Mouse (Mus musculus) bone marrow, adult 2 months (tissue): ENCODE data around the gene Cfdp1.

Source experiments
- CTCF ChIP-seq: fragments of 200-500 bp; IDR thresholded peaks from 2 replicates; pipeline ENCODE4 v1.5.1; 2011; ENCODE audit warnings: low read length, control low read depth; ENCODE audit not compliant: control insufficient read depth, insufficient read depth
- POLR2A ChIP-seq: fragments of 200-500 bp; IDR thresholded peaks from 2 replicates; pipeline ENCODE4 v1.6.1; 2011; ENCODE audit warnings: low read depth, mild to moderate bottlenecking, control low read depth, low read length, borderline replicate concordance; ENCODE audit not compliant: control insufficient read depth

- TF ChIP-seq CTCF (no peak), POLR2A (no peak)
Observed at GRCm38 (mm10) chr8:111760708-111761107, 93.4 kb downstream of the Cfdp1 start.
